Mouse (Mus musculus) gastrocnemius, postnatal 14 days (tissue): ENCODE data around the gene Smarcd3. TPM values are rescaled to one million over a fixed set of nuclear protein-coding genes. Genes with fewer than 3 reads are reported as not detected.

ENCODE experiments used
- DNase-seq: peaks from one replicate; pipeline ENCODE4 v3.0.0; 2021; ENCODE audit warnings: mixed read lengths
- intact Hi-C: fragments of 180-260 bp; cut with DNase I; formaldehyde crosslinking; loops from one replicate; pipeline ENCODE4 v1.15.1; 2025; ENCODE audit warnings: low total_unique reads
- long read RNA-seq, 2 experiments: library from polyadenylated mRNA; stranded (forward); transcript quantifications; one replicate each; pipeline ENCODE4 v2.0.0; 2021
- total RNA-seq, 2 experiments: library from RNA; stranded (reverse); gene quantifications; 2 replicates each; pipeline ENCODE4 v1.2.3; 2021

The Smarcd3 gene
- 100 to 1,000 TPM in 1 of 2 experiments, 10 to 100 TPM in 1; 95.1 to 113 TPM for total RNA-seq
- long read RNA-seq, experiment 1, transcript Smarcd3-201 (13 exons, 1,735 nt), result major isoform, 173 of 199 reads
- long read RNA-seq, experiment 1, partial matches to known transcripts, result 14 of 199 reads
- long read RNA-seq, experiment 1, other reads (novel, unspliced or antisense), result 12 of 199 reads
- long read RNA-seq, experiment 2, transcript Smarcd3-201 (13 exons, 1,735 nt), result major isoform, 173 of 202 reads
- long read RNA-seq, experiment 2, partial matches to known transcripts, result 8 of 202 reads
- long read RNA-seq, experiment 2, other reads (novel, unspliced or antisense), result 18 of 202 reads

DNA sequence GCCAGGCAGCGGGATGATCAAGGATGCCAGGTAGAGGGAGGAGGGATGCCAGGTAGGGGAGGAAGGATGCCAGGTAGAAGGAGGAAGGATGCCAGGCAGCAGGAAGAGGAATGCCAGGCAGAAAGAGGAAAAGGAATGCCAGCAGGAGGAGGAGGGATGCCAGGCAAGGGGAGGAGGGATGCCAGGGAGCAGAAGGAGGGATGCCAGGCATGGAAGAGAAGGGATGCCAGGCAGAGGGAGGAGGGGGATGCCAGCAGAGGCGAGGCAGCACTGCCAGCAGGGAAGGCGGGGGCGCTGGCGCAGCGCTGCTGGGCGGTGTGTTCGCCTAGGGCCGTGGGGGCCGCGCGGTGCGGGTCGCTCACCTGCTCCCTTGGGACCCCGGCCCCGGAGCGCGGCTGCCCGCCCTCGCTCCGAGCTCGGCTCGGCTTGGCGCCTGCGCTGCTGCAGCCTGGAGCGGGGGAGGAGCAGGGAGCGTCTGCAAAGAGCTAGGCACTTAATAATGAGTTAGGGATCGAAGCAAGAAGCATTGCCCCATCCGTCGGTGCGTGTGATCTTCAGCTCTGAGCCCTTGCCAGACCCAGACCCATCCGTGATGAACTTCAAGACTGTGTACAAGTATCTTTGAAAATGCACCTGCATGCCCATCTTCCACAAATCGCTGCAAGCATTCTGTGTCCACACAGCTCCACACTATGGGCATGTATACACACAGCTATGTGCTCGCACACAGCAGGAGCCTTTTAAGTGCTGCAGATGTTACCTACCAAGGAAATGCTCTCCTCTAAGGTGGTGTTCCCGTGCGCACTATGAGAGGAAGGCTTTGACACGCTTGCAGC is at the start of gene Smarcd3:
Gene Smarcd3, minus strand, starts transcription at position 426 of the 836 bp plus-strand sequence.
- intact Hi-C loops, result no loop called here
- peak; percentile 50 for DNase-seq

DNA sequence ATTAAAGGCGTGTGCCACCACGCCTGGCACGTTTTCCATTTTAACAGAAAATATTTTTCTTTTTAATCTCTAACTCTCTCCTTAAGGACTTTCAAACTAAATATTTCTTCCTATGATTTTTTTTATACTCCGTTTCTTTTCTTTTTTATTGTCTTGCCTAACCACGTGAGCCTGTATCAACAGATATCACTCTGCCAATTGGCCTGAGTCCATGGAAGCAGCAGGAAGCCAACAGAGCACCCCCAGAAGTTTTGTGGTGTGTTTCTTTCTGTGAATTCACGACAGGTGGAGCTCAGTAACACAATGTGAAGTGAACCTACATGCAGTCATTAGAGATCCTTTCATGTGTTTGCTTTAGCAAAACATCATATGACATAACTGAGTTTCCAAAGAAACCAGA is 37.2 kb upstream of the Smarcd3 start:
- DNase-seq, result no peak

DNA sequence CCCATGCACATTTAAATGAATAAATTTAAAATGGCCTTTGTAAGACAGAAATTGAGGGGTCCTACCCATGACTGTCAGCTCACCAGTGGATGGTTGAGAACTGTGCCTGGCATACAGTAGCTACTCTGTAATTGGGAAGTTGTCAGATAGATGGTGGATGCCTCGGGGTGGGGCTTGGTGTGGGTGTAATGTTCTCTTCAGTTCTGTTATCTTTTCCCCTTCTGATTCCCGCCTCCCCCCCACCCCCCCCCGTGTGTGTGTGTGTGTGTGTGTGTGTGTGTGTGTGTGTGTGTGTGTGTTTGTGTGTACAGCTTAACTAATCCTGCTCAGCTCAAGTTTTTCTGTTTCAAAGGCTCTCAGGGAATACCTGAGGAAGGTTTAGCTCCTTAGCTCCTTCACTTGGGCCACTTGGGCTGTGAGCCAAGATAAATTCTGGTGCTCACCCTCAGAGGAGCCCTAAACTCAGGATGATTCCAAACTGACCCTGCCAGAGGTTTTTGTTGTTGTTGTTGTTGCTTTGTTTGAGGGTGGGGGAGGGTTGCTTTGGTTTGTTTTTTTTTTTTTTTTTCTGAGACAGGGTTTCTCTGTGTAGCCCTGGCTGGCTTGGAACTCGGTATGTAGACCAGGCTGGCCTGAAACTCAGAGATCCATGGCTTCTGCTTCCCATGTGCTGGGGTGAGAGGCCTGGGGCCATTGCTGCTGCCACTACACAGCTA is 35.7 kb upstream of the Smarcd3 start:
- no peak for DNase-seq
- intact Hi-C loops, result loop anchor here (10.0 kb wide), 1 partner anchor 125 kb away; no protein-coding TSS in a partner anchor

More for the DNA sequence above, 37.2 kb upstream of the Smarcd3 start:
- intact Hi-C loops, result no loop called here

- intact Hi-C loops, result loop anchor here (10.0 kb wide), 1 partner anchor 122 kb away; no protein-coding TSS in a partner anchor
- DNase-seq, result no peak
Observed at GRCm38 (mm10) chr5:24657113-24657512, 32.9 kb upstream of the Smarcd3 start.

DNA sequence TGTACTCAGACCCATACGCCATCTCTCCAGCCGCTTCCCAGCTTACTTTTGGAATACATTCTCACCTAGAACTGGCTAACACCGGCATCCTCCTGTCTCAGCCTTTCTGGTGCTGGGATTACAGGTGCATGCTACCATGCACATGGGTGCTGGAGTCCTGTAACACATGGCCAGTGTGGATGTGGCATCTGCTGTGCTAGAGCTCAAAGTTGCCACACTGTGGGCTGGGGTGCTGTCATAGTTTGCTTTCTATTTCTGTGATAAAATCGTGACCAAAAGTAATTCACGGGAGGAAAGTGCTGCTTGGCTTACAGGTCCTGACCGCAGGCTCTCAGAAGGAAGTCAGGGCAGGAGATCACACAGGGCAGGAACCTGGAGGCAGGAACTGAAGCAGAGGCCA is 30.3 kb upstream of the Smarcd3 start:
- DNase-seq, result no peak
- intact Hi-C loops, result loop anchor here (5.0 to 10.0 kb wide), 3 partner anchors 57 to 172 kb away; no protein-coding TSS in a partner anchor

- DNase-seq, result no peak
- intact Hi-C loops, result loop anchor here (5.0 to 10.0 kb wide), 3 partner anchors 55 to 170 kb away; no protein-coding TSS in a partner anchor
Observed at GRCm38 (mm10) chr5:24652780-24653179, 28.6 kb upstream of the Smarcd3 start.

DNA sequence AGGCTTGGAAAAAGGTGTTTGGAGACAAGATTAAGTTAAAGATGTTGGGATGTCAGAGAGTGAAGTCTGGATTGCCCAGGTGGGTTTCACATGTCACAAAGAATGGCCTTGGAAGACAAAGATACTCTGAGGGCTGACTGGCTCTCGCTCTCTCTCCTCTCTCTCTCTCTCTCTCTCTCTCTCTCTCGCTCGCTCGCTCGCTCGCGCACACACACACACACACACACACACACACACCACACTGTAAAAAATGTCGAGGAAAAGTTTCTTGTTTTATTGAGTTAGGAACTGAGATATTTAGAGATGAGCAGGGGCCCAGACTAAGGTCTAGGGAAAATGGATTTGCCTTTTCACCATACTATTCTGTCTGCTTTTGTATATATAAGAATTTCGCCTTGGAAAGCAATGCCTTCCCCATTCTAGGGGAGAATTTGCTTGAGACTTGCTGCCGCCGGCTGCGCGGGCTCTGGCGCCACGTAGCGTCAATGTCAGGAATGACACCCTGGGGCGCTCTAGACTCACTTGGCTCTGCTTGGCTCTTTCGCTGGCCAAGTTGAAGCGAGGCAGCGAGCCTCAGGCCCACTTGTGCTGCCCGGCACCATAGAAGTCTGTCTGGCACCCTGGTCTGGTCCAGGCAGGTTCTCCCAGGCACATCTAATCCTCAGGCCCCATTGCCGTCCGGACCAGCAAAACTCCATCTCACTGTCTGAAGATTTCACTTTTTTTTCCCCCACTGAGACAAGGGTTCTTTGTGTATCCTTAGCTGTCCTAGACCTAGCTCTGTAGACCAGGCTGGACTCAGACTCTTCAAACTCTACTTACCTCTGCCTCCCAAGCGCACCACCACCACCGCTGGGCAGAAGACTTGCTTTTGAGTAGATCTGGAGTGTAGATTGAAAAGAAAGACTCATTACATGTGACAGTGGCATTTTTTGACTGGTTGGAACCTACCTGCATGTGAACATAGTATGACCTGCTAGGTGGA is 27.8 kb upstream of the Smarcd3 start:
- peak; percentile 81 for DNase-seq
- intact Hi-C loops, result loop anchor here (5.0 to 10.0 kb wide), 3 partner anchors 55 to 170 kb away; no protein-coding TSS in a partner anchor

- DNase-seq, result no peak
- intact Hi-C loops, result loop anchor here (5.0 to 10.0 kb wide), 3 partner anchors 54 to 169 kb away; no protein-coding TSS in a partner anchor
Observed at GRCm38 (mm10) chr5:24651356-24651755, 27.1 kb upstream of the Smarcd3 start.

DNA sequence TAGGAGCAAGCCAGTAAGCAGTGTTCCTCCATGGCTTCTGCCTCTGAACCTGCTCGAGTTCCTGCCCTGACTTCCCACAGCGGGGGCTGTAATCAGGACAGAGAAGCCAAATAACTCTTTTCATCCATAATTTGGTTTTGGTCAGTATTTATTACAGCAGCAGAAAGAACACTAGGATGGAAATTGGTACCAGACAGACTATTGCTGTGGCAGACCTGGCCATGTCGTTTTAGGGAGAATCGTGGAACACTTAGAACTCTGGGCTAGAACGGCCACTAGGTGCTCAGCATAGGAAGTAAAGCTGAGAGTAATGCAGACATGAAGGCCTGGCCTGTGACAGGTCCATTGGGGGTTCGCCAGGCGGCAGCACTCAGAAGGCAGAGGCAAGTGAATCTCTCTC is 25.5 kb upstream of the Smarcd3 start:
- intact Hi-C loops, result loop anchor here (5.0 to 10.0 kb wide), 3 partner anchors 52 to 167 kb away; no protein-coding TSS in a partner anchor
- no peak for DNase-seq

- DNase-seq, result no peak
- intact Hi-C loops, result no loop called here
Observed at GRCm38 (mm10) chr5:24649231-24649630, 25.0 kb upstream of the Smarcd3 start.

DNA sequence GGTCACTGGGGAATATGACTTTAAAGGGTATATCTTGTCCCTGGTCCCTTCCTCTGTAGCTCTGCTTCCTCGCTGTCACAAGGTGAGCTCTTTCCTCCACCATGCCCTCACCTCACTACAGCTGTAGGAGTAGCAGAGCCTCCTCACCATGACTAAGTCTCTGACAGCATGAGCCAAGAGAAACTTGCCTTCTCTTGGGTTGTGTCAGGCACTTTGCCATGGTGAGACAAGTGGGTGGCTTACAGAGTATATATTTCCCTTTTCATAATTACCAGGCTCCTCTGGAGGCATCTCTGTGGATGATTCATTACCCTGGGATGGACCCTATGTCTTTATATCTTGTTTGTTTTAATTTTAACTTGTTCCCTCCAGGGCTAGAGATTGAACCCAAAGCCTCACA is 21.2 kb upstream of the Smarcd3 start:
- DNase-seq, result no peak
- intact Hi-C loops, result no loop called here

DNA sequence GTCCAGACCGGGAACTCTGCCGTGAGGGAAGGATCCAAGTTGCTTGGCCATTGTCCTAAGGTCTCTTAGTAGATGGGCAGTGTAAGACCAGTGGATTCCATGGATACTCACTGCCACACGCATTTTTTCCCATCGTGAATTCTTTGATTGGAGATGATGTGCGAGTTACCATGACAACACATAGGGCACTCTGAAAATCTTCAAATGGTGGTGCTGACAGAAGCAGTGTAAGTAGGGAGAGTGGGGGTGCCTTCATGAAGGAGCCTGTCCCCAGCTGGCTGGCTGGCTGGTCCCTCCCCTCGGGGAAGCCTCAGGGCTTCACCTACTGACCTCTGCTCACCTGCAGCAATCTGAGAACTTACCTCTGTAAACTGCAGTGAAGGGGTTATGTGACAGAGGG is 14.9 kb upstream of the Smarcd3 start:
- DNase-seq, result no peak
- intact Hi-C loops, result no loop called here

- intact Hi-C loops, result no loop called here
- DNase-seq, result no peak
Observed at GRCm38 (mm10) chr5:24638131-24638530, 13.9 kb upstream of the Smarcd3 start.

- DNase-seq, result no peak
- intact Hi-C loops, result no loop called here
Observed at GRCm38 (mm10) chr5:24636987-24637386, 12.8 kb upstream of the Smarcd3 start.

DNA sequence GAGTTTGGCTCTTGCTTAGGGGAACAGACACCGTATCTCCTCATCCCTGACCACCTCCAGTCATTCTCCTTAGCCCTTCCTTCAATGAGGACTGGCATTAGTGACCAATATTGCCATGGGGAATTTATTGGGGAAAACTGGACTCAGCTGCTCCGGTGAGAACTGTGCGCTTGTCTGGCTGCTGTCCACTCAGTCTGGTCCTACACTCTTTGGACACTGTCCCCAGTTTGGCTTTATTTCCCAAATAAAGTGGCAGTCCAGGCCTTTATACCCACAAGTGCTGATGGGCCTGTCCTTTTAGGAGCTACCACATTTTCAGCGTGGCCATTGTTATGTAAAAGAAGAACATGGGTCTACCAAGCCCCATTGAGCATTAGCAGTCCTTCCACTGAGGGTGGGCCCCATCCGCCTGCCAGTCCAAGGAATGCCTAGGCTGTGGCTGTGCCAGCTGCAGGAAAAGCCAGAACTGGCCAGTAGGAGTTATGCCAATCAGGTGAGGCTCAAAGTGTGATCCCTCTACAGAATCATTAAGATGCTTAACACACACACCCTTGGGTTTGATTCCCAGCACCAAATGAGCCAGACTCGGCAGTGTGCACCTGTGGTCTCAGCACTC is 11.4 kb upstream of the Smarcd3 start:
- intact Hi-C loops, result no loop called here
- no peak for DNase-seq

DNA sequence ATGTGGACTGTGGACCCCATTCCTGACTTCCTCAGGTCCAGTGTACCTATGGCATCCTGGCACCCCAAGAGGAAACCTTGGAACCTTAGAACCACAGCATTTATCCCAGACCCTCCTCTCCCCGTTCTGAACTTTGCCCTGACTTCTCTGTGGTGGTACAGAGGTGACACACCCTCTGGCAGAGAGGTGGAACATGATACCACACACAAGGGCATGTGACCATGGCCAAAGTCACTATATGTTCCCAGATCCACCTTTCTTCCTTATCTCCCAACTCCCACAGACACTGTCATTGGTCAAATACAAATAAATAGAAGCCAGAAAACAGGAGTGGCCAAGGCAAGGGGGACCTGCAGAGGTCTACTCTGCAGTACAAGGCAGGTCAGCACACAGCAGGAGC is 10.9 kb upstream of the Smarcd3 start:
- intact Hi-C loops, result no loop called here
- DNase-seq, result no peak

DNA sequence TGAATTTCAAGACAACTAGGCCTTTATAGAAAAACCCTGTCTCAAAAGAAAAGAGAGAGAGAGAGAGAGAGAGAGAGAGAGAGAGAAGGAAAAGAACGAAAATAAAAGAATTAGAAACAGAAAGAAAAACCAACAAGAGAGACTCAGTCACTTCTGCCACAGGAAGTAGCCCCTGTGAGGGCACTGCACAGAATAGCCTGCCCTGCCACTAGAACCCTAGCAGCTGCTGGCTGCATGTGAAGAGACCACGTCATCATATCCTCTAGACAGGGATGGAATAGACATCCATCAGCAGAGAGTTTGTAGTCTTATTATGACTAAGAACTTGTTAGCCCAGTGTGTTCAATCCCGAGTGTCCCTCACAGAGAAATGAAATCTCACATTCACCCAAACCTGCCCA is 5.5 kb upstream of the Smarcd3 start:
- intact Hi-C loops, result no loop called here

GRCm38 (mm10) chr5:24624822-24625120 is 560 bp upstream of the Smarcd3 start:
- no peak for DNase-seq
- intact Hi-C loops, result no loop called here

More for the DNA sequence above, 5.5 kb upstream of the Smarcd3 start:
- no peak for DNase-seq
